Mouse (Mus musculus): ENCODE measurements at regions not wholly inside any gene's neighbourhood (a gene's known extent, or its start where the extent isn't known, plus 50 kb on each side); places are given as distances from the start of the nearest gene placed in this dataset.
A peak's percentile ranks its signal among the peaks of the same experiment; 100 is the strongest.

DNA sequence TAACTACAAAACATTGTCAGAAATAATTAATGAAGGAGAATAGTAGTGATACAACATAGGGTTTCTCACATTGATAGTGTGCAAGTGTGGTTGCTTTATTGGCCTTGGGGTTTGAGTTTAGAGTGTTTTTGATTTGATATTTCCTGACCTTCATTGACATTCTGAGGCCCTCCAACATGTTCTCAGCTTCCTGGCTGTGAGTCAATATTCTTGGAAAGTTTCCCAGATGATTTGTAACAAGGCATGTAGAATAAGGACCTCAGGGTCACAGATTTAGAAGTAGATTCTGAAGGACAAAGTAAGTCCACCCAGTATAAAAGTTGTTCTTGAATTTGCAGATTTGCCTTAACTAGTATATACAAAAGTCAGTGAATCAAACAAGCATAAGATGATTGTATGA is 969.7 kb upstream of the Pcdh9 start:
- Histone ChIP-seq H3K36me3 (no peaks in the 10 kb centered on the region), H3K27me3 (no peaks in the 10 kb centered on the region)
- ATAC-seq (ENCODE audit: low FRiP score), result no peak

DNA sequence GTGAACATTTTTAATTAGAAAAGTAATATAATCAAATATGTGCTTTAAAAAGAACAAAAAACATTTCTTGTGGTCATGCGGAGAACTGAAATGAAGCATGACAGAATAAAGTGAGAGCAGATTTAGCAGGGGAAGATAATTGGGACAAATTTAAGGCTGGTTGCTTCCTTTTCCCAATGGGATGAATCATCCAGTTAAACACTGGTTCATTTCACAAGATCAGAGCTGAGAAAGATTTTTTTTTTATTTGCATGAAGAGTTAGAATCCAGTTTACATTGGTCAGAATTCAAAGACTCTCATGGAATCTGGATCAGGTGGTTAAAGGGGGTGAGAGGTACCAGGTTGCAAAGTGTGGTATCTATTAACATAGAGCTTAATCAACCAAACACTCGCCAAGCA is 978.5 kb upstream of the Pcdh9 start:
- no peak overlapping the region for H3K27ac ChIP-seq
- no peak overlapping the region for H3K4me3 ChIP-seq
- ATAC-seq (ENCODE audit: low FRiP score), result no peak
- no peaks in the 10 kb centered on the region for H3K27me3 ChIP-seq
- no peak overlapping the region for H3K9ac ChIP-seq
- H3K36me3 ChIP-seq, result no peaks in the 10 kb centered on the region
- no peaks in the 10 kb centered on the region for H3K4me1 ChIP-seq
- 82% methylated on average over 2 of the region's 2 CpGs for WGBS
- no peak overlapping the region for H3K4me2 ChIP-seq (replicated peaks)
- H3K9me3 ChIP-seq (replicated peaks), result no peaks in the 10 kb centered on the region

More for the DNA sequence above, 969.7 kb upstream of the Pcdh9 start:
- no peaks in the 10 kb centered on the region for H3K9me3 ChIP-seq (replicated peaks)
- no peak overlapping the region for H3K27ac ChIP-seq
- no peaks in the 10 kb centered on the region for H3K4me1 ChIP-seq
- H3K9ac ChIP-seq, result no peak overlapping the region
- no peak overlapping the region for H3K4me2 ChIP-seq (replicated peaks)
- H3K4me3 ChIP-seq, result no peak overlapping the region

DNA sequence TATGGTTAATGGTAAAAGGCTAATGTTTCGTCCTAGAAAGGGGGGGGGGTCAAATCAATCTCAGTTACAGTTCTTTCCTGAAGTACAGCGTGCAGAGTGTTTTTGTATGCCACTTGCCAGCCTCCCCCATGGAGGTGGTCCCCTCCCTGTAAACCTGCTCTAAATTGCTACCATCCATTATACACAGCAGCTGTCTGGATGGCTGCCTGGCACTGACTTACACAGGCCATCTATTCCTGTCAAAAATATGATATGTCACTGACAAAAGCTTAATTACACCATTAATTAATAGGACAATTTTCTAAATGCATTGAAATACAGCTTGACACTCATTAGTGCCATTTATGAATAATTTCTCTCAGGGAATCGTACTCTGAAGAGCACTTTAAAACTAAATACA is 995.0 kb upstream of the 4921530L21Rik start:
- 41% methylated on average over 3 of the region's 3 CpGs for WGBS
- Histone ChIP-seq H3K27me3 (no peaks in the 10 kb centered on the region), H3K4me3 (no peak overlapping the region), H3K4me2 (replicated peaks) (no peak overlapping the region), H3K27ac (no peak overlapping the region), H3K9ac (no peak overlapping the region), H3K9me3 (replicated peaks) (no peaks in the 10 kb centered on the region), H3K36me3 (no peaks in the 10 kb centered on the region), H3K4me1 (no peaks in the 10 kb centered on the region)
- ATAC-seq (ENCODE audit: low FRiP score), result peak; percentile 92

DNA sequence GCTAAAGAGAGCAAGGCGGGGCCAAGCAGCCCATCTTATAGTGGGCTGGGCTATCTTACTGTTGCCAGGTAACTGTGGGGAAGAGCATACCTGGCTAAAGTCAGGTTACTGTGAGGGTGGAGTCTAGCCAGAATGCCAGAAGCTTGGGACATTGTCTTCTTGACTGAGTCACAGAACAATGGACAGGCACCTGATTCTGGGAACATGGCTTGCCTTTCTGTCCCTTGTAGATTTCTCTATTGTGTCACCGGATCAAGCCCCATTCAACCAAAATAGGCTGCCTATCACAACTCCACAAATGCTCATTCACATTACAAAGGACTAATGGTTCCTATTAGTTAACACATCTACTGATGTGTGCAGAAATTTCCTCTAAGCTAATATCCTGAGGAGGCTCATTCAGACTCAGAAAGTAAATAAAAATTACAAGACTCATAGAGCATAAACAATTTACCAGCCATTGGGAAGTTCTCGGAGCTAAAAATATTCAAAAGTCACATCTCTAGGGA is 985.7 kb upstream of the 4921530L21Rik start:
- Histone ChIP-seq H3K4me1 (no peaks in the 10 kb centered on the region), H3K9ac (no peak overlapping the region), H3K27ac (no peak overlapping the region), H3K4me2 (replicated peaks) (no peak overlapping the region), H3K36me3 (no peaks in the 10 kb centered on the region), H3K4me3 (no peak overlapping the region), H3K9me3 (replicated peaks) (no peaks in the 10 kb centered on the region), H3K27me3 (no peaks in the 10 kb centered on the region)
- ATAC-seq (ENCODE audit: low FRiP score), result no peak
- 70% methylated on average over 3 of the region's 3 CpGs for WGBS

DNA sequence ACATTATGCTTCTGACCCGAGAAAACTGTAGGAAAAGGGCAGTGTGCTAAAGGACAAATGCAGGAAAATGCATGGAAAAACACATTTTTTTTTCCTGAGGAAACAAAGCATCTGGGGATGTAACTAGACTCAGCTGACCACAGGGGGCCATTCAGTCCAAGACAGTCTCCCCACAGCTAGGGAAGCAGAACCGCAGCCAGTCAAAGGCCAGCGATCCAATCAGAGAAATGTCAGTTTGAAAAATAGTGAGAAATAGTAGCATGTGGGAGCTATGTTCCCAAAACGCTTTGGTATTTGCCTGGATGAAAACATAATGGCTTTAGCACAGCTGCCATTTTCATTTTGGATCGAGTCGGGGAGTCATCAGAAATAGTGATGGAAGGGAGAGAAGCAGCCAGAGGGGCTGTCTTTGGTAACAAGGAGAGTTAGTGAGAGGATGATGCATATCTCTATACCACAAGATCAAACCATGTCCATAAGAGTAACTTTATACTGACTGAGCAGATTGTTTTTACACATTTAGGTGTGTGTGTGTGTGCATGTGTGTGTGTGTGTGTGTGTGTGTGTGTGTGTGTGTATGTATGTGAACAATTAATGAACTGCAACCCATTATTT is 982.3 kb upstream of the 4921530L21Rik start:
- H3K9ac ChIP-seq, result no peak overlapping the region
- 29% methylated on average over 6 of the region's 6 CpGs for WGBS
- H3K36me3 ChIP-seq, result no peaks in the 10 kb centered on the region
- H3K27ac ChIP-seq, result peak overlapping the region; percentile 76
- no peaks in the 10 kb centered on the region for H3K9me3 ChIP-seq (replicated peaks)
- H3K4me1 ChIP-seq, result no peaks in the 10 kb centered on the region
- H3K27me3 ChIP-seq, result no peaks in the 10 kb centered on the region
- peak overlapping the region; percentile 27 for H3K4me2 ChIP-seq (replicated peaks)
- ATAC-seq (ENCODE audit: low FRiP score), result peak; percentile 89
- H3K4me3 ChIP-seq, result no peak overlapping the region

DNA sequence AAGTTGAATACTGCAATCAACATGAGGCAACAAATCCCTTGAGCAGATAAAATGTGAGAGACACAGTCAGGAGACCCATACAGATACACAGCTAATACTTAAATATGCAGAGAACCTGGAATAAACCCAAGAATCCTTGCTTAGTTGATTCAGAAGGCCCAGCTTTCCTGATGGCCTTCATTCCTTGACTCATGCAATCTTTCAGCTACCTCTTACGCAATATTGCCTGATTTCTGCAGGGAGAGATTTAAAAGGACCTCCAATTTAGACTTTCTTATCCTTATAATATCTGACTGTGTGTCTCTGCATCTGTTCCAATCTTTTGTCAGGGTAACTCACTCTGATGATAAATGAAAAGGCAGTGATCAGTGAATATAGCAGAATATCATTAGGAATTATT is 968.7 kb upstream of the 4921530L21Rik start:
- no peaks in the 10 kb centered on the region for H3K4me1 ChIP-seq
- no peak for ATAC-seq (ENCODE audit: low FRiP score)
- 98% methylated on average over 1 of the region's 1 CpGs for WGBS

DNA sequence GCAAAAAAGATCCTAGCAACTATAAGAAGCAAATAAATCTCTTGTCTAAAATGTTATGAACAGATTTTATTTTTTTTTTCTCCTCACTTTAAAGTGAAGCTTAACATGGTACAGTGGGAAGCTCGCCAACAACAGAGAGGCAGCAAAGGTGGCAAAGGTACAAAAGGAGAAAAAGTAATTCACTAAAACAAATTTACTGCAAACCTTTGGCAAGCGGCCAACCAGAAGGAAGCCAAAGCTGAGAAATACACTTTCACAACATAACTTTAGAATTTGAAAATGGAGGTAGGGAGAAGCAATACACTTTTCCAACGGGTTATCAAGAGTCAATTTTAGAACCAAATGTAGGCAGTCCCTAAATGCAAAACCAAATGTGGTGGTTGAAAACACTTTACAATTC is 939.6 kb upstream of the 4921530L21Rik start:
- no peak for ATAC-seq (ENCODE audit: low FRiP score)
- Histone ChIP-seq H3K9ac (no peak overlapping the region), H3K27ac (no peak overlapping the region), H3K4me1 (no peaks in the 10 kb centered on the region), H3K36me3 (no peaks in the 10 kb centered on the region), H3K4me3 (no peak overlapping the region), H3K4me2 (replicated peaks) (no peak overlapping the region), H3K9me3 (replicated peaks) (no peaks in the 10 kb centered on the region), H3K27me3 (no peaks in the 10 kb centered on the region)
- 89% methylated on average over 3 of the region's 3 CpGs for WGBS

More for the DNA sequence above, 968.7 kb upstream of the 4921530L21Rik start:
- no peak overlapping the region for H3K4me2 ChIP-seq (replicated peaks)
- no peaks in the 10 kb centered on the region for H3K9me3 ChIP-seq (replicated peaks)
- H3K27ac ChIP-seq, result no peak overlapping the region
- H3K9ac ChIP-seq, result no peak overlapping the region
- H3K36me3 ChIP-seq, result no peaks in the 10 kb centered on the region
- H3K27me3 ChIP-seq, result no peaks in the 10 kb centered on the region
- no peak overlapping the region for H3K4me3 ChIP-seq

All from hindbrain, embryonic 12.5 days (tissue).